Mouse (Mus musculus): Measurements from ENCODE around the gene Ptprd.

Gene Ptprd

DNA sequence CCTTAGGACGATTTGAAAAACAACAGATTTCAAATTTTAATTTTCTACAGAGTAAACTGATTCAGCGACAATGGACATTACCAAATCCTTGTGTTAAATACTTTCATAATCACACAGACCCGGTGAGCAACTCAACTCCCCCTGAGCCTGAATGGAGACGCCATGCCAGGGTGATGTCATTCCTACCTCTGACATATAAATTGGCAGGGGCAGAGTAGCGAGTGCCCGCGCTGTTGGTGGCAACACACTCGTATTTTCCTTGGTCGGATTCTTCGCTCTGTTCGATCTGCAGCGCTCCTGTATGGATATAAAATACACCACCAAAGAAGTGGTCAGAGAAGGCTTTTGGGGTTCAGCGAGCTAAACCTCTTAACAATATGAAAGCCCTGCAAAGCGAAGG is 2075.1 kb downstream of the Ptprd start:
- in situ Hi-C loops (cut with MboI; ENCODE audit: low pct_unique_long_range_greater_than_20kb in 1 of 2, low sequenced_read_pairs in 2 of 2, unreplicated experiment in 1 of 2) = no loop called here

GRCm38 (mm10) chr4:76091845-76092244 is 2119.9 kb downstream of the Ptprd start:
- in situ Hi-C loops (cut with MboI; ENCODE audit: low pct_unique_long_range_greater_than_20kb in 1 of 2, low sequenced_read_pairs in 2 of 2, unreplicated experiment in 1 of 2) = no loop called here

- in situ Hi-C loops (cut with MboI; ENCODE audit: low pct_unique_long_range_greater_than_20kb in 1 of 2, low sequenced_read_pairs in 2 of 2, unreplicated experiment in 1 of 2) = no loop called here
Measured at GRCm38 (mm10) chr4:76089866-76090265, 2121.9 kb downstream of the Ptprd start.

DNA sequence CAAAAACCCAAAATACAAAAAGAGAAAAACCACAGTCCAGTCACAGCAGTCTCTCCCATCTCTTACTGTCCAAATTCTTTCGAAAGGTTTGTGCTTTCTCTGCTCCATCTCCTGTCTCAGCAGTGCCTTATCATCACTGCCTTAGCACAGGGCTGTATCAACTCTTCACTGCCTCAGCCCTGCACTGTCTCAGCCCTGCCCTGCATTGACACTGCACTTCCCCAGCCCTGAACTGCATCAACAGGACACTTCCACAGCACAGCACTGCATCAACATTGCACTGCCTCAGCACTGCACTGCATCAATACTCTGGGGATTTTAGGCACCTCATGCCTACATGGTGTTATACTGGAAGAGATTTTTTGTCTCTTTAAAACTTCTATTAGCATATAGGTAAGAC is 2135.7 kb downstream of the Ptprd start:
- in situ Hi-C loops (cut with MboI; ENCODE audit: low pct_unique_long_range_greater_than_20kb in 1 of 2, low sequenced_read_pairs in 2 of 2, unreplicated experiment in 1 of 2) = no loop called here

DNA sequence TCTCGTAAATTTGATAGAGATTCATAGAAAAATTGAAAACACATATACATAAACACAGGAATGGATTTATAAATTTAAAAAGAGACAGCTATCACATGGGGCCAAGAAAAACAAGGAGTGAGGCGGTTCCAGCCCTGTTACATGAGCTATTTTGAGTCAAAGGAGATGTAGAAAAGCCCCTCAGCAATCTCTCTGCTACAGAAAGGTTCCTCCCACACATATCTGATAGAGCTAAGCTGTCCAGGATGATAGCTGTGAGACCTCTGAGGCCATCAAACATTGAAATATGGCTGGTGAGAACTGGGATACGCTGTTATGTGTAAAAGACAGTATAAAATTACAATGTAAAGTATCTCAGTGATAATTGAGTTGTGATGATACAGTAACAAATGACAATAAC is 2138.5 kb downstream of the Ptprd start:
- in situ Hi-C loops (cut with MboI; ENCODE audit: low pct_unique_long_range_greater_than_20kb in 1 of 2, low sequenced_read_pairs in 2 of 2, unreplicated experiment in 1 of 2) = no loop called here

DNA sequence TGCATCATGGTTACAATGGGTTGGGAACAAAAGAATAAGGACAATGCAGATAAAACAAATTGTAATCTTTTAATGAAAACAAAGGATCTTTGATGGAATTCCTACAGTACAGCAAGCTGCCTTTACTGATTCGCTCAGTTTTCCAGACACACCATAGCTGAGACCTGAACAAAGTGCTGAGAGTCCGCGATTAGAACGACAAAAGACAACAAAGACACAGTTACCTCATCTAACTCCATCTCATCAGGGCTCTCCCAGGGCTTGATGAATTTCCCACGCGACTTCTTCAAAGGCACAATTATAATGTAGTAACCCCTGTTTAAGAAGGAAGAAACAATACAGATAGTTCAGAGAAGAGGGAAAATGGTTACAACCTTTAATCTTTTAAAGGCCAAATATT is 2140.0 kb downstream of the Ptprd start:
- in situ Hi-C loops (cut with MboI; ENCODE audit: low pct_unique_long_range_greater_than_20kb in 1 of 2, low sequenced_read_pairs in 2 of 2, unreplicated experiment in 1 of 2) = no loop called here

DNA sequence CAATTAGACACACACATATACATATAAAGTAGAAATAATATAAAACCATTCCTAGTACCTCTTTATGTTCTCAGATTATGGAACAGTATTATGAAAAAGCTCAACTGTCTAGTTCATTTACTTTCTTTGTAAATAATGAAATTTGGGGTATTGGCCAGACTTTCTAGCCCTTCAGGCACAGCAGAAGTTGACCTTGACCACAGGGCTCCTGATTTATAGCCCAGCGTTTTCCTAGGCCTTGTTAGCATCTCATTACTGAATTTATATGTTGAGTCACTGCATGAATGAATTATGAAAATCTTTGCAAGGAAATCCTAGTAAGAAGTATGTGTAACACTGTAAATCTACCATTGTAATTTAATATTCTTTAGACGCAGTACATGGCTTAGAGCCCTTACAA is 2154.9 kb downstream of the Ptprd start:
- in situ Hi-C loops (cut with MboI; ENCODE audit: low pct_unique_long_range_greater_than_20kb in 1 of 2, low sequenced_read_pairs in 2 of 2, unreplicated experiment in 1 of 2) = no loop called here

DNA sequence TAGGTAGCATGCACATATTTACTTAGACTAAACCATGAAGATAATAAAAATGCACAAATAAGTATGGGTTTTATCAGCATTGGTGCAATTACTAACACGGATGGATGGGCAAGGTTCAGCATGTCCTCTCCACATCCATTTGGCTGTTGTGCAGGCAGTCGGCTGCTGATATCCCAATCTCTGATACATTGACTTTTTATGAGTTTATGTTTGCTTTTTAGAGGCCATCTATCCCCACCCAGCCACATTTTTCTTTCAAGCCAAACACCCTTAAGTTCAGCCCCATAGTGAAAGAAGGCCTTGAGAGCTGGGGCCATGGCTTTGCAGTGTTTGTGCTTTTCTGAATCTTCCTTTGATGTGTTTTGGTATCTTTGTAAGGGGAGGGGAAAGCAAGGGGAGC is 2166.1 kb downstream of the Ptprd start:
- in situ Hi-C loops (cut with MboI; ENCODE audit: low pct_unique_long_range_greater_than_20kb in 1 of 2, low sequenced_read_pairs in 2 of 2, unreplicated experiment in 1 of 2) = loop anchor here (25.0 kb wide), 1 partner anchor 333 kb away; no protein-coding TSS in a partner anchor

DNA sequence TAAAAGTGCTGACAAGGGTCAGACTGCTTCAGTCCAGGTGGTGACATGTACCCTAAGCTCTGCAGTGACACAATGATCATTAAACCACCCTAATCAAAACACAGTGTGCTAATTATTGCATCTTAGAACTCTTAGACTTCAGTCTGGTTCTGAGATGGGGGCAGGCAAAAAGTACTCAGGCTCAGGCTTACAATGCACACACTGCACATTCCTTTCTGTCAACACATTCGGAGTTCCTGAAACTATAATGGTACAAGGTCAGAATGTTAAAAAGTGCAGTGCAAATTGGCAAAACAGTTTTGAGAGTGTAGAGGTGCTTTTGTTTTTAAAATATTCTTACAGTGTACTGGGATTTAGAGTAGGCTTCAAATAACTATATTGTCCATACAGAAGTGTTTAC is 2167.0 kb downstream of the Ptprd start:
- in situ Hi-C loops (cut with MboI; ENCODE audit: low pct_unique_long_range_greater_than_20kb in 1 of 2, low sequenced_read_pairs in 2 of 2, unreplicated experiment in 1 of 2) = loop anchor here (25.0 kb wide), 1 partner anchor 333 kb away; no protein-coding TSS in a partner anchor

- in situ Hi-C loops (cut with MboI; ENCODE audit: low pct_unique_long_range_greater_than_20kb in 1 of 2, low sequenced_read_pairs in 2 of 2, unreplicated experiment in 1 of 2) = loop anchor here (25.0 kb wide), 1 partner anchor 325 kb away; no protein-coding TSS in a partner anchor
Measured at GRCm38 (mm10) chr4:76037178-76037577, 2174.6 kb downstream of the Ptprd start.

- in situ Hi-C loops (cut with MboI; ENCODE audit: low pct_unique_long_range_greater_than_20kb in 1 of 2, low sequenced_read_pairs in 2 of 2, unreplicated experiment in 1 of 2) = loop anchor here (25.0 kb wide), 1 partner anchor 313 kb away; no protein-coding TSS in a partner anchor
Measured at GRCm38 (mm10) chr4:76025571-76026325, 2186.0 kb downstream of the Ptprd start.

DNA sequence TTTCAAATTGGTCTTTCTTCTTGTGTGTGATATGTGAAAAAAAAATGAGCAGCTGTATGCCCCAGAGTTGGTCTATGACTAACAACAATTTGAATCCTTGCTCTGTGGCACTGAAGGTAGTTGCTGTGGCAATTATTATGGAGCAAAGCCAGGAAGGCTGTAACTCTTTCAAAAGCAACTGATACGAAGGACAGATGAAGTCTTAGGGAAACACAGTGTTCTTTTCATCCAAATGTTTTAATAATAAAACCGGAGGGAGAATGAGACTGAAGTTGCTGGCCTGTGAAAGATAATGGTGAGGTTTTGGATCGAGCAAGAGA is 2187.3 kb downstream of the Ptprd start:
- in situ Hi-C loops (cut with MboI; ENCODE audit: low pct_unique_long_range_greater_than_20kb in 1 of 2, low sequenced_read_pairs in 2 of 2, unreplicated experiment in 1 of 2) = no loop called here

DNA sequence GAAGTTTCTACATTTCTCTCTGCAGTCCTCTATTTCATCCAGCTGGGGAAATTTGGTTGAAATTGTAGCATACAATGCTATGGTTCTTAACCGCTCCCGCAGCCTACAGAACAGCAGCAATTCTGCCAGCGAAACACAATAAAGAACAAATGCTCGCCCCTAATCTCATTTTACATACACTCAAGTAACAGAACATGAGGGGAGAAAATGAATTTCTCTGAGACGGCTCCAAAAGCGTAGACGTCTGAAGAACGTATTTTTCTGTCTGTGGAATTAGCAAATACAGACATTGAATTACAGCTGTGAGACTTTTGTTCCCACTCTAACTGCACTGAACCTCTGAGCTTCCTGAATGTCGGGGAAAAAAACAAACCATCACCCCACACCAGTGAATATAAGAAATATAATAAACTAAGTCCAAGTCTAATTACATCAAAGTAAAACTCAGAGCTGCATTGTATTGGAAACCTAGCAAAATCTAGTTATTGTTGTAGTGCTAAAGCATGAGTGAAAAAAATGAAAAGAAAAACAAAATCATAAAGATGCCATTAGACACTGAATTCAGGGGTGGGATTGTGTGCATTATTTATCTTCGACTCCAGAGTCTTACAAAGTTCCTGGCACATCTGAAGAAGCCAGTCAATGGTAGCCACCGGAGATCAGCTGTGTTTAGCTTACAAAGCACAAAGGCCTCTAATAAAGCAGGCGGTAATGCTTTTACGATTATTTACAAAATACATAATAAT is 2187.8 kb downstream of the Ptprd start:
- in situ Hi-C loops (cut with MboI; ENCODE audit: low pct_unique_long_range_greater_than_20kb in 1 of 2, low sequenced_read_pairs in 2 of 2, unreplicated experiment in 1 of 2) = no loop called here

DNA sequence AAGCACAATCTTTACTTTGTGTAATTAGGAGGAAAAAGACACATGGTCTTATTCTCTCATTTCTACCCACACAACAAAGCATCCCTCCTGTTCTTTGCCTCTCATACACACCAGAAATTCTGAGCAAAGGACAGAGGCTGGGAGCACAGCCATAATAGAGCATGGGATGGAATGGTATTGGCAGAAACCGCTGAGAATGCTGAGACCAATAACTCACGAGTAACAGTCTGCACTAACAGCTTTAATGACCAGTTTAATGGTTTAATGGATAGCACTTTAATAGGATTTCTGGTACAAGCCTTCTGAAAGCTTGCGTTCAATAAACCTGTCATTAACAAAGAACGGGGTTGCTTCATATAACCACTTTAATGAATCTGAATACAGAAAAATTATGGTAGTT is 2190.1 kb downstream of the Ptprd start:
- in situ Hi-C loops (cut with MboI; ENCODE audit: low pct_unique_long_range_greater_than_20kb in 1 of 2, low sequenced_read_pairs in 2 of 2, unreplicated experiment in 1 of 2) = no loop called here

DNA sequence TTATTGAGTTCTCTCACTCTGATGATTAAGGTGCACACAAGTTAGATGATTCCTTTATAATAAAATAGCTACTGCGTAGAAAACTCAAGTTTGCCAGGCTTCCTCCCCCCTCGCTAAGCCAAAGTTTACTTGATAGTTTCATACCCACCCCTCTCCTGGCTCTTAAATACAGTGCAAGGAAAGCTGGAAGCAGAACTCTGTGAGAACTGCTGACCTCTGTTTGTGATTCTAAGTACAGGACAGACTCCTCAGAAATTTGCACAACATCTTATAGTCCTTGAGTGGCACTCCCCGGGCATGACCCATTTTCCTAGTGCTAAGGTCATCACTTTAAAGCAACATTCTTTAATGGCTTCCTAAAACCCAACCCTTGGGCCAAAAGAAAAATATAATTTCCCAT is 2196.7 kb downstream of the Ptprd start:
- in situ Hi-C loops (cut with MboI; ENCODE audit: low pct_unique_long_range_greater_than_20kb in 1 of 2, low sequenced_read_pairs in 2 of 2, unreplicated experiment in 1 of 2) = no loop called here

DNA sequence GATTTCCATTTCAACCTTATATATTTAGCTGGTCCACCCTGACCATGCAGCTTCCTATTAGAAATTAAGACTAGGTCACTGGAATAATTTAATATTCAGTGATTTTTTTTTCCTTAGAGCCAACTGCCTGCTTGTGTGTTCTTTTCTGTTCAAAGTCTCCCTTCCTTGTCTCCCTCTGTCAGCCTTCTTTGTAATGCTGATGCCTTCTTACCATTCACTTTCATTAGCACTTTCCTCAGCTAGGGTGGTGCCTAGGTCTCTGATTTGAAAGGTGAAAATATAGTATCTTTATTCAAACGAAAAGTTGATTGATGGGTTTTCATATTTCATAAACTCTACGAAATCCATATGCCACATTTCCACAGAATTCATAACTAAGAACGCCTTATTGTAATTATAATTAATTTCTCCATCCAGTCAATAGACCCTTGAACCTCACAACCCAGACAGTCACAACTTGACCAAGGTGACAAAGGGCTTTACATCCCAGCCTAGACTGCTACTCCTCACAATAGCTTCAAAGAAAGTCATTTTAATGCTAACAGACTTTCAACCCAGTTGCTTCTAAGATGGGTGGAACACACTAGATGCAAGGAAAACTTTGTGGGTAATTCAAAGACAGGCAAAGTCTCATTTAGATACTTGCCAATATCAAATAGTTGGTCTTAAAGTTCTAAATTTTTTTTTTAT is 2197.5 kb downstream of the Ptprd start:
- in situ Hi-C loops (cut with MboI; ENCODE audit: low pct_unique_long_range_greater_than_20kb in 1 of 2, low sequenced_read_pairs in 2 of 2, unreplicated experiment in 1 of 2) = no loop called here

DNA sequence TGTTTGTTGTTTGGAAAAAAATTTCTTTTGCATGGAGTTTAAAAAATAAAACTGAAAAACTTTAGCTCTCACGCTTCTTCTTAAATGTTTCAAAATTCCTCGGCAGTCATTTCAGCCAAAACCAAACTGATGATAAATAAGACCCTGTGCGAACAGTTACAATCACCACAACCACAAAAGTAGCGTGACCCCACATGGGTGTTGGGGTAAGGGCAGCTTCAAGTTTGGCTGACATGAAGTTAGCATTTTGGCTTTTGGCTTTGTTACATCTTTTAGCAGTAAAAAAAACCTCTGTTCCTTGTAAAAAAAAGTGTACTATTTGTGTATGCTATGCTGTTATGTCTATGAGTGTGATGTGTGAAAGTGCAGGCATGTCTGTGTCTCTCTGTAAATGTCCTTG is 2203.2 kb downstream of the Ptprd start:
- in situ Hi-C loops (cut with MboI; ENCODE audit: low pct_unique_long_range_greater_than_20kb in 1 of 2, low sequenced_read_pairs in 2 of 2, unreplicated experiment in 1 of 2) = no loop called here

GRCm38 (mm10) chr4:76007219-76007618 is 2204.5 kb downstream of the Ptprd start:
- in situ Hi-C loops (cut with MboI; ENCODE audit: low pct_unique_long_range_greater_than_20kb in 1 of 2, low sequenced_read_pairs in 2 of 2, unreplicated experiment in 1 of 2) = no loop called here

- in situ Hi-C loops (cut with MboI; ENCODE audit: low pct_unique_long_range_greater_than_20kb in 1 of 2, low sequenced_read_pairs in 2 of 2, unreplicated experiment in 1 of 2) = no loop called here
Measured at GRCm38 (mm10) chr4:76006717-76007116, 2205.0 kb downstream of the Ptprd start.

Measured in mouse embryonic stem cell (cell line).